Mouse (Mus musculus) inflammation-experienced regulatory T-cells, adult 6 months (primary cell): Measurements from ENCODE around the gene Inpp5d. TPM values are rescaled to one million over a fixed set of nuclear protein-coding genes. Genes with fewer than 3 reads are reported as not detected.
"Not testable (repeated sequence)": the region's sequence is repeated elsewhere in the genome, so short reads cannot be mapped to it uniquely, and the experiment has no call there.

ENCODE experiments used
- ATAC-seq: one replicate; pipeline ENCODE4 v1.8.0; 2017
- polyA plus RNA-seq, 3 experiments: library from polyadenylated mRNA; unstranded; fragments of 100-300 nt; shearing (Covaris generic); gene quantifications; one replicate each; pipeline ENCODE4 v1.2.1; 2017

Inpp5d gene
- polyA plus RNA-seq, 3 experiments from 2014 or later: 124 to 158 (median 135) TPM

- no peak for ATAC-seq
Measured at GRCm38 (mm10) chr1:87658937-87659617, 39.0 kb downstream of the Inpp5d start.

DNA sequence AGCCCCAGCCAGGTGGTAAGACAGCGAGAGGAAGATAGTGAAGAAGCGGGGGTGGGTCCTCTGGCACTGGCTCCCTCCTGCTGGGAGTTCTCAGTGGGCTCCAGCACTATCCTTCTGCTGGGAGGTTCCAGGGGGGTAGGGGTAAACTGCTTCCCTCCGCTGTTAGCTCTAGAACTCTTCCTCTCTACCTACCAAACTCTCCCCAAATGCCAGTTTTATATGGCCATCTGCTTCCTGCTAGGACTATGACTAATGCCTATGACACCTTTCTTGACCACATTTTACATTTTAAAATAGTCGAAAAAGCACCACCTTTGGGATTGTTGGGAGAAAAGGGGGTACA, 39.5 kb downstream of the Inpp5d start:
- ATAC-seq: no peak

DNA sequence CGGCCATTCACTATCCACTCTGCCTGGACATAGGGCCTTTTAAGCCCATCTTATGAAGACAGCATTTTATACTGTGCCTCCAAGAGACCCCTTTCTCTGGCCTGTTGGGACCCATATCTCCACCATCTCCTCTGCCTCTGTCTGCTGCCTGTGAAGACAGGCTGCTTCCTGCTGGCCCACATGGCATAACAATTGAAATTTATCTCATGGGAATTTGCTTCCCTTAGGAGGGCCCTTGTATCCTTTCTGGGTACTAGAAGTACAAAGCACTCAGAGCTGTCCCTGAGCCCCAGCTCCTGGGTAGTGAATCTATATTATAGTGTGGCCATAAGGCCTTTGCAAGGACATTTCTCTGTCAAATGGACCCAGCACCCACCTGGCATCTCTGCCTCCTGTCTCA, 40.6 kb downstream of the Inpp5d start:
- ATAC-seq: no peak

- ATAC-seq: no peak
Measured at GRCm38 (mm10) chr1:87663992-87664391, 43.9 kb downstream of the Inpp5d start.

- no peak for ATAC-seq
Measured at GRCm38 (mm10) chr1:87667006-87667405, 46.9 kb downstream of the Inpp5d start.

DNA sequence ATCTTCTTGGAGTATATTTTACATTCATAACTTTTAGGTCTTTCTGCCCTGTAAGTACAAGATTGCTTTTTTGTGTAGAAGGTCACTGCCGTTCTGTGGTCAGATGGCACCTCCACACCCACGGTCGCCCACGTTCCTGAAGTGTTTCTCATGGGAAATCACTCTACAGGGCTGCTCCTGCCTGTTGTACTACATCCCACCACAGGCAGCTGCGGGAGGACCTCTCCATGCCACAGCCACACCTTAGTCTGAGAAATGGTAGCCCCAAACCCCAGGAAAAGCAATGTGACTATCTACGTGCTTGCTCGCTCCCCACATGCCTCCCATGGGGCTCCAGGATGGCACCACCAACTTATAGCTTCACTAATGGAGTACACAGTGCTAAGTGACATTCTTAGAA, 48.2 kb downstream of the Inpp5d start:
- ATAC-seq: no peak

GRCm38 (mm10) chr1:87671483-87671882, 51.4 kb downstream of the Inpp5d start:
- ATAC-seq: no peak

- no peak for ATAC-seq
Measured at GRCm38 (mm10) chr1:87673822-87674604, 53.9 kb downstream of the Inpp5d start.

DNA sequence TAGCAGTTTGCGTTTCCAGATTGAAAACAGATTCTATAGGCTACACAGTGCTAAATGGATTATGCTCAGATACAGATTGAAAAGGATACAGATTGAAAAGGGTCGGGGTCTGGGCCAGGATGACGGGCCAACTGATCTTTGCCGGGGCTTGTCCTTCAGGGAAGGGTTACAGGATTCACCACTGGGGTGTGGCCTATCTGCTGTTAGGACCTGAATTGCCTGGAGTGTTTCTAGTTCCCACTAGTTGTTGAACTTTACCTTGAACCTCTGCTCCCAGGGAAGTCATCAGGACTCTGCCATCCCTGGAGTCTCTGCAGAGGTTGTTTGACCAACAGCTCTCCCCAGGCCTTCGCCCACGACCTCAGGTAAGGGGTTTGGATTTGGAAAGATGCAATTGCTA, 55.9 kb downstream of the Inpp5d start:
- no peak for ATAC-seq

DNA sequence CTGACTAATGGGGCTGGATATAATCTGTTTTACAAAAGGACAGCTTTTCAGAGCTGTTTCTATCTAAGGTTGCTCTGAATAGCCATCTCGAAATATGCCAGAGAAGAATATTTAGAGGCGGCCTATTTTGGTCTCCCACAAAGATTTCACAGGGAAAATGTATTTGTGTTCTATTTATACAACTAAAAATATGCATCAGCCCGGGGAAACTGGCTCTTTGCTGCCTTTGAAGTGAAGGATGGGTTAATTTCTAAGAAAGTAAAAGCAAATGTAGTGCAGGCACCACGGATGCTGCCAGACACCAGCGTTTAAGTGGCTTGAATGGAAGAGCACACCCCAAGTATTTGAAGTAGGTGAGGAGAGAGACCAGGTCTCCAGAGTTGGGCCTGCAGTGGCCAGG, 59.0 kb downstream of the Inpp5d start:
- ATAC-seq: no peak

DNA sequence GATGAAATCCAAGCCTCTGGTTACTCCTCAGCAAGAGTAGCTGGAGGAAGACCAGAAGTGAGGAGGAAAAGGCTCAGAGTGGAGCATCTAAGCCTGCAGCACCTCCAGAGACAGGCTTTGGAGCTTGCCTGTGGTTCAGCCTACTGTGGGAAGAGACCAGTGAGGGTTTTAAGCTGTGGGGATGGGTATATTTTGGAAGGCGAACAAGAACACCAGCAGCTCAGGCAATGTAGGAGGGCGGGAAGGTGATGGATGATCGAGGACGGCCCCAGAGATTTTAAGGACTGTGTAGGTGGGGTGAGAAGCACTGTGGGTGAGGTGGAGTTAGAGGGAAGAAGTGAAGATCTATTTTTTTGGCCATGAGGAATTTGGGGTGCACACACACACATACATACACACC, 60.8 kb downstream of the Inpp5d start:
- no peak for ATAC-seq

GRCm38 (mm10) chr1:87682473-87682872, 62.4 kb downstream of the Inpp5d start:
- not testable (repeated sequence) for ATAC-seq

DNA sequence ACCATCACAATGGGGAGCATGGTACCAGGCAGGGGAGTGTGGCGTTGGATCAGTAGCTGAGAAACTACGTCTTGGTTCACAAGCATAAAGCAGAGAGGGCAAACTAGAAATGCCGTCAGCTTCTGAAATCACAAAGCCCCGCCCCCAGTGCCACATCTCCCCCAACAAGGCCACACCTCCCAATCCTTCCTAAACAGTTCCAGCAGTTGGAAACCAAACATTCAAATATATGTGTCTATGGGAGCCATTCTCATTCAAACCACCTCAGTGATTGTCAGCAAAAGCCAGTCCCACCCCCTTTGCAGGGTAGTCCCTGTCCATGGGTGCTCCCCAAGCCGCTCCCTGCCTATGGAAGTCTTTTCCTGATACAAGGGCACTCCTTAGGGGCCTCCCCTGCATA, 64.0 kb downstream of the Inpp5d start:
- no peak for ATAC-seq

DNA sequence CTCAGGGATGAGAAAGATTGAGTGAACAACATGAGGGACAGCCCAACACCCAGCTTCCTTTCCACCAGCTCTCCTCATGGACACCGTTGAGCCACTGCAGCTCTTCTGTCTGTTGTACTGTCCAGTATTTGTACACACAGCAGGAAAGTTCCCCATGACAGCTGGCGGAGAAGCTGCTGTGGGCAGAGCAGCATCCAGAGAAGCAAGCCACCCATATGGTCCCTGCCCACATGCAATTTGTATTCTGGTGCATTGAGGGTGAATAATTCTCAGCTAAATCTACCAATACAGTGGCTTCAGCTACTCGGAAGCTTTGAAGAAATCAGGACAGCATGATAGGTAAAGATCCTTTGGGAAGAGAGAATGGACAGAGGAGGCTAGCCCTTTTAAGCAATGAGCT, 64.7 kb downstream of the Inpp5d start:
- no peak for ATAC-seq

GRCm38 (mm10) chr1:87686351-87686750, 66.2 kb downstream of the Inpp5d start:
- no peak for ATAC-seq

DNA sequence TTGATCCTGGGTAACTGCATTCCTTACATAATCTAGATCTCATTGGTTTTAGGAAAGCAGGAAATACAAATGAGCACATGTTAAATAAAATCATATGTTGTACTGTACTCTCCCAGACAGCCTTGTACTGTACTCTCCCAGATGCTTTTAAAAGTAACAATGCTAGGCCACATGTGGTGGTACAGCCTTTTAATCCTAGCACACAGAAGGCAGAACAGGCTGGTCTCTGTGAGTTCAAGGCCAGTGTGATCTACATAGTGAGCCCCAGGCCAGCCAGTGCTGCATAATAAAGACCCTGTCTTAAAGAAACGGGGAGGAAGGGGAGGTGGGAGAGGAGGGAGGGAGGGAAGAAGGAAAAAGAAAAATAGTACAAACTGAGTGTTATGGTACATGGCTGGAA, 66.9 kb downstream of the Inpp5d start:
- ATAC-seq: no peak

DNA sequence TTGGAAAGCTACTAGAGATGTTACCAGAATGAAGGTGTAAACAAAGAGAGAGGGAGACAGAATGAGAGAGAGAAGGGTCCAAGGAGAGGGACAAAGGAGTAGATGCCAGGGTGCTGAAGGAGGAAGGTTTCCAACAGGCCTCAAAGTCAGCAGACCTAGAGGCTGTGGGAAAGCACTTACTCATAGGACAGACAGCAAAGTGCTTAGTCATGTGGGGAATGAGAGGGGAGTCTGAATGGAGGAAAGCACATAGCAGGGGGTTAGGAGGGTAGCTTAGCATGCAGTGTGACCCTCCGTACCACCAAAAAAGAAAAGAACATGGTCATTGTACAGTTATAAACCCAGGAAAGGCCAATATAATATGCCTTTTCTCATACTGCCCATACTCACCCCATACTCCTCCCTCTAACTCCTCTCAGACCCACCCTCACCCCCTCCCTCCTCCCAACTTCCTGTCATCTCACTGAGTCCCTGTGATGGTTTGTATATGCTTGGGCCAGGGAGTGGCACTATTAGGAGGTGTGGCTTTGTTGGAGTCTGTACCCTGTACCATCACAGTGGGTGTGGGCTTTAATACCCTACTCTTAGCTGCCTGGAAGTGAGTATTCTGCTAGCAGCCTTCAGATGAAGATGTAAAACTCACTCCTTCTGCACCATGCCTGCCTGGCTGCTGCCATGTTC, 69.7 kb downstream of the Inpp5d start:
- ATAC-seq: no peak

DNA sequence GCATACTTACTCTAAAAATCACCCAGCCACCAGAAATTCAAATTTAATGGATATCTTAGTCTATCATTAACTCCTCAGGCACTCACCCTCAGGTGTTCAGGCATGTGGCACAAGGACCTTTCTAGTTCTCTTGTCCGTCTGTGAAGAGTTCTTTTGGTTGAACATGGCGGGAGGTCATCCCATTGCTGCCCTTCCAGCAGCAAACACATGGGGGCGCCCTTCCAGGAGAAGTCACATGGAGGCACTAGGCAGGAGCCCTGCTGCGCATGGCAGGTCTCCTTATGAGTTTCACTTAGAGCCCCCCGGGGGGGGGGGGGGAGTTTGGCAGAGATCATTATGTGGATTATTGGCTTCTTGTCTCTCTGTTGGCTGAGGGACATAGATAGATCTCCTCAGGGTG, 76.2 kb downstream of the Inpp5d start:
- ATAC-seq: no peak

GRCm38 (mm10) chr1:87698010-87698409, 77.9 kb downstream of the Inpp5d start:
- ATAC-seq: no peak

- no peak for ATAC-seq
Measured at GRCm38 (mm10) chr1:87699890-87700448, 79.9 kb downstream of the Inpp5d start.

DNA sequence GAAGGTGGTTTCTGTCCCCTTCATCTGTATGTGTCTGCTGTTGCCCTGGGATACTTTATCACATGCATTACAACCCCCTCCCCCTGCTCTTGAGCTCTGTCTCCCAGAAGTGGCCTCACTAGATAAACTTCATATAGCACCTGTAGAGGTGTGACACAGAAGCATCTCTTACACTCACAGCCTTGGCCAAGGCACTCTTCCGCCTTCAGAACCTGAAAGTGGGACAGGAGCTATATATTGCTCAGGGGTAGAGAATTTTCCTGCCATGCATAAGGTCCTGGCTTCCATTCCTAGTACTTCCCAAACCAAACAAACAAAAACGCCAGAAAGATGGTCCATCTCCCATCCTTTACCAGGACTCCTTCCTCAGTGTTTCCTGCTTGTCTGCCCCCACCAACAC, 84.1 kb downstream of the Inpp5d start:
- no peak for ATAC-seq

- no peak for ATAC-seq
Measured at GRCm38 (mm10) chr1:87706361-87706760, 86.2 kb downstream of the Inpp5d start.

DNA sequence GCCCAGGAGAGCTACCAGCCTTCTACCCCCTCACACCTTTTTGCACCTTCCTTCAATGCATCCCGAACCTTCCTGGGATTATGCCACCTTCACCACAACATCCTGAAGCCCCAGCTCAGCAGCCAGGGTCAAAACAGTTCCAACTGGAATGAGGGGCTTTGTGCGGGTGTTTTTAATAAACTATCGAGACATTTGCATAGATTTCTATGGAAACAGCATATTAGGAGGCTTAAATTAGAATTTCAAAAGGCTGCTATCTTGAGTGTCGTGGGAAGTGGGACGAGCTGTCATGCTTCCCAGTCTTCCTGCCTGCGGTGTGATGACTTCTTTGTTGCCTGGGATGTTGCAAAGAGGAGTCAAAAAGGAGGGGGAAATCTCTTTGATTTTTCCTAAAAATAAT, 88.9 kb downstream of the Inpp5d start:
- no peak for ATAC-seq
